Mouse (Mus musculus) heart, embryonic 15.5 days (tissue): ENCODE data around the gene Abcc9. TPM values are rescaled to one million over a fixed set of nuclear protein-coding genes. Genes with fewer than 3 reads are reported as not detected.

Experiments
- ATAC-seq: fragments of 200-750 bp; cut with Nextera tagmentation; replicated peaks from 2 replicates; pipeline ENCODE4 v1.8.0; 2017; ENCODE audit warnings: low read depth, moderate TSS enrichment; ENCODE audit not compliant: insufficient number of reproducible peaks, insufficient read depth, low FRiP score
- H3K27ac ChIP-seq: fragments of 300-500 bp; sonication (generic); 2 replicates; pipeline ENCODE4 v1.5.1; 2015; ENCODE audit warnings: mild to moderate bottlenecking, inconsistent platforms
- H3K27me3 ChIP-seq: fragments of 300-500 bp; sonication (generic); 2 replicates; pipeline ENCODE4 v1.6.1; 2015; ENCODE audit warnings: inconsistent platforms
- H3K36me3 ChIP-seq: fragments of 300-500 bp; sonication (generic); 2 replicates; pipeline ENCODE4 v1.6.1; 2015; ENCODE audit warnings: mild to moderate bottlenecking, inconsistent platforms
- H3K4me1 ChIP-seq: fragments of 300-500 bp; sonication (generic); replicated peaks from 2 replicates; pipeline ENCODE4 v1.6.1; 2015; ENCODE audit warnings: inconsistent platforms
- H3K4me2 ChIP-seq: fragments of 300-500 bp; sonication (generic); 2 replicates; pipeline ENCODE4 v1.6.1; 2015; ENCODE audit warnings: inconsistent platforms, mild to moderate bottlenecking, moderate library complexity
- H3K4me3 ChIP-seq: fragments of 300-500 bp; sonication (generic); 2 replicates; pipeline ENCODE4 v1.5.1; 2015; ENCODE audit warnings: mild to moderate bottlenecking, inconsistent platforms
- H3K9ac ChIP-seq: fragments of 300-500 bp; sonication (generic); 2 replicates; pipeline ENCODE4 v1.6.1; 2015; ENCODE audit warnings: mild to moderate bottlenecking, inconsistent platforms
- H3K9me3 ChIP-seq: fragments of 300-500 bp; sonication (generic); replicated peaks from 2 replicates; pipeline ENCODE4 v1.6.1; 2016; ENCODE audit warnings: inconsistent platforms
- WGBS: fragments of 180-500 bp; shearing (Covaris S2); methylation state at CpG from one replicate; pipeline ENCODE4 v1.1.7; 2015; ENCODE audit warnings: mixed read lengths; 5-methylcytosine and 5-hydroxymethylcytosine counted together
- polyA plus RNA-seq: library from polyadenylated mRNA; unstranded; fragments of >200 nt; fragmentation: Nextera tagmentation; extraction: Ambion mirVana; gene quantifications from 2 replicates; pipeline ENCODE4 v1.2.1, GENCODE M21; 2015

Gene Abcc9
- polyA plus RNA-seq, 1 experiment from 2014 or later: 14.6 TPM

- H3K4me1 ChIP-seq: peaks cover 32% of the 10 kb centered on the region
- H3K27me3 ChIP-seq: peaks cover 17% of the 10 kb centered on the region
- ATAC-seq: no peak
- H3K36me3 ChIP-seq: 0 out of 2 replicates have a peak, but pooled peaks cover 6% of the 10 kb centered on the region
- H3K9me3 ChIP-seq: no peaks in the 10 kb centered on the region
- no peak overlapping the region for H3K9ac ChIP-seq
- H3K4me2 ChIP-seq: no peak overlapping the region
- 64% methylated on average over 7 of the region's 7 CpGs for WGBS
- no peak overlapping the region for H3K27ac ChIP-seq
- no peak overlapping the region for H3K4me3 ChIP-seq
These were observed 133.3 kb downstream of the Abcc9 start for GRCm38 (mm10) chr6:142568713-142569357.

DNA sequence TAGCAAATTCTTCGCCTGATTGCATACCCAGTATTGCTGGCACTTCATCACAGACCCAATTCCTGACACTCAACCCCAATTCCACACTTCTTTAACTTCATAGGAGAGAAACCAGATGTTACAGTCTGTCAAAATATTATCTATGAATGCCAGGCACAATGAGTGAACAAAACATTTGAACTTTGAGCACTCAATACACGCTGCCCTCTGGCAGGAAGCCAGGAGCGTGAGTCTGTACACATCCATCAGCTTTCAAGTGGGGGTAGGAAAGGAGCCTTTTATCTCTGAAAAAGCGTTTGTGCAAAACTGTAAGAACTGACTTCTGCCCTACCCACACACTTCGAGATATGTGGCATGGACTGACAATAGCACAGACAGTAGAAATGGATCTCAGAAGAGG lies 134.7 kb downstream of the Abcc9 start:
- Histone ChIP-seq H3K27ac (peak overlapping the region; percentile 34), H3K27me3 (peaks cover 17% of the 10 kb centered on the region), H3K4me3 (no peak overlapping the region), H3K36me3 (0 out of 2 replicates have a peak, but pooled peaks cover 6% of the 10 kb centered on the region), H3K4me1 (peaks cover 32% of the 10 kb centered on the region), H3K9me3 (no peaks in the 10 kb centered on the region), H3K4me2 (0 out of 2 replicates have a peak overlapping the region, but pooled peaks have one; percentile 5), H3K9ac (no peak overlapping the region)
- peak; percentile 54; the same call in 1 of the 2 replicates for ATAC-seq
- WGBS: 6% methylated on average over 5 of the region's 5 CpGs

GRCm38 (mm10) chr6:142564746-142565145 lies 137.4 kb downstream of the Abcc9 start:
- Histone ChIP-seq H3K4me1 (peaks cover 12% of the 10 kb centered on the region), H3K4me2 (no peak overlapping the region), H3K4me3 (no peak overlapping the region), H3K9ac (no peak overlapping the region), H3K27me3 (peaks cover 9% of the 10 kb centered on the region), H3K36me3 (0 out of 2 replicates have a peak, but pooled peaks cover 6% of the 10 kb centered on the region), H3K9me3 (no peaks in the 10 kb centered on the region), H3K27ac (no peak overlapping the region)
- no peak for ATAC-seq
- WGBS: 90% methylated on average over 3 of the region's 3 CpGs

DNA sequence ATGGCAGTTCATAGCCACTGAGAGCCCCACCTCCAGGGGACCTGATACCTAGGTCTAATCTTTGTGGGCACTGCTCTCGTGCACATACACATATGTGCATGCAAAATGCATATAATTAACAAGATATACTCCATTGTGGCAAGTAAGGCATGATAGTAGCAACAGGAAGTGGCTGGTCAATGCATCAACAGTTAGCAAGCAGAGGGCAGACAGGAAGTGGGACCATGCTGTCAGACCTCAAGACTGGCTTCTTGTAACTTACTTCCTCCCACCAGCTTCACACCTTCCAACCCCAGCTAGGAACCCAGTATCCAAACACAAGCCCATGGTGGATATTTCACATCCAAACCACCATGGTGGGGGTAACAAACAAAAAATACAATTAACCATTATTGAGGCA lies 141.0 kb downstream of the Abcc9 start:
- H3K27ac ChIP-seq: no peak overlapping the region
- peaks cover 3% of the 10 kb centered on the region; the same call in 1 of the 2 replicates for H3K4me1 ChIP-seq
- no peak for ATAC-seq
- no peak overlapping the region for H3K4me3 ChIP-seq
- WGBS: 58% methylated on average over 1 of the region's 1 CpGs
- H3K9me3 ChIP-seq: no peaks in the 10 kb centered on the region
- no peak overlapping the region for H3K9ac ChIP-seq
- 0 out of 2 replicates have a peak, but pooled peaks cover 6% of the 10 kb centered on the region for H3K36me3 ChIP-seq
- no peaks in the 10 kb centered on the region; the same call in 1 of the 2 replicates for H3K27me3 ChIP-seq
- no peak overlapping the region for H3K4me2 ChIP-seq

- Histone ChIP-seq H3K9me3 (no peaks in the 10 kb centered on the region), H3K9ac (no peak overlapping the region), H3K27ac (no peak overlapping the region), H3K27me3 (no peaks in the 10 kb centered on the region; the same call in 1 of the 2 replicates), H3K4me3 (no peak overlapping the region), H3K4me2 (no peak overlapping the region), H3K36me3 (no peaks in the 10 kb centered on the region), H3K4me1 (peaks cover 3% of the 10 kb centered on the region; the same call in 1 of the 2 replicates)
- no peak for ATAC-seq
- 71% methylated on average over 10 of the region's 10 CpGs for WGBS
These were observed 143.1 kb downstream of the Abcc9 start for GRCm38 (mm10) chr6:142558772-142559679.

DNA sequence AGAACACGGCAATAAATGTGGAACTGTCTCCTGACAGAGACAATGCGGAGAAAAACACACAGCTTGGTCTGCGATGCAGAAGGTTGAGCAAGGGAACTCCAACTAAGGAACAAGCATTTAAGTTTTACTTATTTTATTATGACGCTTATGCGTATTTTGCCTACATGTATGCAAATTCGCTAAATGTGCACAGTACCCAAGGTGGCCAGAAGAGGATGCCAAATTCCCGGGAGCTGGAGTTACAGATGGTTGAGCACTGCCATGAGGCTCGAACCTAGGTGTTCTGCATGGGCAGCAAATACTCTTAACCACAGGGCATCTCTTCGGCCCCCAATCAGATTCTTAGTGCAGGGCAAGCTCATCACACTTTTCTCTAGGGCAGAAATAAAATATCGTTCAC lies 144.0 kb downstream of the Abcc9 start:
- Histone ChIP-seq H3K27ac (no peak overlapping the region), H3K4me1 (peaks cover 3% of the 10 kb centered on the region; the same call in 1 of the 2 replicates), H3K27me3 (no peaks in the 10 kb centered on the region), H3K4me3 (no peak overlapping the region), H3K9me3 (no peaks in the 10 kb centered on the region), H3K9ac (no peak overlapping the region), H3K36me3 (no peaks in the 10 kb centered on the region), H3K4me2 (no peak overlapping the region)
- ATAC-seq: no peak
- 80% methylated on average over 10 of the region's 10 CpGs for WGBS

GRCm38 (mm10) chr6:142555988-142556387 lies 146.1 kb downstream of the Abcc9 start:
- Histone ChIP-seq H3K4me2 (no peak overlapping the region), H3K27me3 (no peaks in the 10 kb centered on the region), H3K36me3 (no peaks in the 10 kb centered on the region), H3K27ac (no peak overlapping the region), H3K4me3 (no peak overlapping the region), H3K4me1 (peaks cover 9% of the 10 kb centered on the region; the same call in 1 of the 2 replicates), H3K9me3 (no peaks in the 10 kb centered on the region), H3K9ac (no peak overlapping the region)
- no peak for ATAC-seq
- WGBS: 61% methylated on average over 1 of the region's 1 CpGs

DNA sequence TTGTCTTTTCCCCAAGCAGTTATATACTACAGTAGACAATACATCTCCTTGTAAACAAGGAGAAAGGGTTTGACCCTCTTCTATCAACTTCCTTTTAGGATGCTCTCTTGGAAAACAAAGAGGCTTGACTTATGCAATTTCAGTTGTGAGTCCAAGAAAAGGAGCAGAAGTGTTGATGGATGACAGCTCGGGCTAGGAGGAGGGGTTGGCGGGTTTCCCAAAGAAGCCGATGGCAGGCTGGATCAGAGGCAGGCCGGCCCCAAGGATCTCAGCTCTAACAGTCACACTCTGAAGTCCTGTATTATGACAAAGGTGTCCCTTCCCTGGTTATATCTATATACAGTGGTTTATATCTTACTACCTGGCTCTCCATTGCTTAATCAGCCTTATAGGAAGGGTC lies 150.6 kb downstream of the Abcc9 start:
- Histone ChIP-seq H3K27me3 (no peaks in the 10 kb centered on the region), H3K36me3 (no peaks in the 10 kb centered on the region), H3K9ac (no peak overlapping the region), H3K27ac (no peak overlapping the region), H3K4me3 (no peak overlapping the region), H3K4me2 (no peak overlapping the region), H3K4me1 (0 out of 2 replicates have a peak, but pooled peaks cover 7% of the 10 kb centered on the region), H3K9me3 (no peaks in the 10 kb centered on the region)
- 33% methylated on average over 4 of the region's 4 CpGs for WGBS
- no peak for ATAC-seq

DNA sequence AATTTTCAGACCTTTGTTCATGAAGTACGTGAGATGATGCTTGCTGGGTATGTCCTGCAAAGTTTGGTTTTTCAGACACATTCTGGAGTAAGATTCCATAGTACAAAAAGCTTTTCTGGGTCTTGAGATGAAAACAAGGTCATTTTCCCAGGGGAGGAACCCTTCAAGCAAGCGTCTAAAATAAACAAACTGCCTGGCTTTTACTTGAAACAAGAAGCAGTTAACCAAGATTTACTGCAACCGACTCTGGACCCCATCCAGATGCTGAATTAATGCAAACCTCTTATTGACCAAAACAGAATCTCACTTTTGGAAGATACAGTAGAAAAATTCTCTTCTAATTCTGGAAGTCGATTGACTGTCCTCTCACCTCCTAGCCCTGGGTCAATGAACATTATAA lies 151.2 kb downstream of the Abcc9 start:
- Histone ChIP-seq H3K36me3 (no peaks in the 10 kb centered on the region), H3K9ac (no peak overlapping the region), H3K27ac (no peak overlapping the region), H3K9me3 (no peaks in the 10 kb centered on the region), H3K27me3 (no peaks in the 10 kb centered on the region), H3K4me2 (no peak overlapping the region), H3K4me3 (no peak overlapping the region), H3K4me1 (0 out of 2 replicates have a peak, but pooled peaks cover 7% of the 10 kb centered on the region)
- 55% methylated on average over 4 of the region's 4 CpGs for WGBS
- ATAC-seq: no peak

DNA sequence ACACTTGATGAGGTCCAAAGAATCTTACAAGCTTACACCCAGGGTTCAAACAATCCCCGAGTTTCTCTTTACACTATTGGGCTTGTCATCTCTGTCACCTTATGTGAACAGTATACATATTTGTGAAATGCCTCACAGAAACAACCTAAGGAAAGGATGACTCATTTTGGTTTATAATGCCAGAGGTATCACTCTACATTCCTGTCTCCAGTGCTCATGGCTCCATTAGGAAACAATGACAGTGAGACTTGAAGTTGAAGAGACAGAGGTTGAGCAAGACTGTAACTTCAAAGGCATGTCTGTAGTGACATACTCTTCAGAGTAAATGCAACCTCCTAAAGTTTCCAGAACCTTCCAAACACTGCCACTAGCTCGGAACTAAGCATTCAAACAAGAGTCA lies 153.7 kb downstream of the Abcc9 start:
- Histone ChIP-seq H3K4me1 (peaks cover 12% of the 10 kb centered on the region), H3K36me3 (no peaks in the 10 kb centered on the region), H3K9ac (no peak overlapping the region), H3K9me3 (no peaks in the 10 kb centered on the region), H3K4me2 (no peak overlapping the region), H3K27ac (no peak overlapping the region), H3K4me3 (no peak overlapping the region), H3K27me3 (no peaks in the 10 kb centered on the region)
- 70% methylated on average over 2 of the region's 2 CpGs for WGBS
- no peak for ATAC-seq

- Histone ChIP-seq H3K36me3 (no peaks in the 10 kb centered on the region), H3K9me3 (no peaks in the 10 kb centered on the region), H3K4me2 (peak overlapping the region; percentile 34), H3K9ac (no peak overlapping the region), H3K4me3 (no peak overlapping the region), H3K27me3 (no peaks in the 10 kb centered on the region), H3K4me1 (peaks cover 6% of the 10 kb centered on the region), H3K27ac (peak overlapping the region; percentile 24)
- ATAC-seq: peak; percentile 74
- 44% methylated on average over 14 of the region's 14 CpGs for WGBS
These were observed 157.0 kb downstream of the Abcc9 start for GRCm38 (mm10) chr6:142545132-142545531.
